Mouse (Mus musculus) intestine, postnatal 0 days (tissue): Measurements from ENCODE around the gene Dlx1. TPM values are rescaled to one million over a fixed set of nuclear protein-coding genes. Genes with fewer than 3 reads are reported as not detected.
A peak's percentile ranks its signal among the peaks of the same experiment; 100 is the strongest.

ENCODE experiments used
- ATAC-seq: fragments of 200-750 bp; cut with Nextera tagmentation; 2 replicates; pipeline ENCODE4 v1.8.0; 2017; ENCODE audit warnings: mild to moderate bottlenecking, moderate TSS enrichment, moderate library complexity
- H3K27ac ChIP-seq: fragments of 300-500 bp; sonication (generic); 2 replicates; pipeline ENCODE4 v1.5.1; 2014; ENCODE audit warnings: mild to moderate bottlenecking, low read depth, low read length, moderate library complexity
- H3K27me3 ChIP-seq: fragments of 300-500 bp; sonication (generic); replicated peaks from 2 replicates; pipeline ENCODE4 v1.6.1; 2014; ENCODE audit warnings: low read length, mixed read lengths; ENCODE audit not compliant: control insufficient read depth, insufficient read depth
- H3K36me3 ChIP-seq: fragments of 300-500 bp; sonication (generic); 2 replicates; pipeline ENCODE4 v1.6.1; 2014; ENCODE audit warnings: mild to moderate bottlenecking, moderate library complexity; ENCODE audit not compliant: control insufficient read depth, insufficient read depth
- H3K4me1 ChIP-seq: fragments of 300-500 bp; sonication (generic); replicated peaks from 2 replicates; pipeline ENCODE4 v1.6.1; 2014; ENCODE audit warnings: antibody characterized with exemption, low read length, mixed read lengths; ENCODE audit not compliant: control insufficient read depth, insufficient read depth
- H3K4me2 ChIP-seq: fragments of 300-500 bp; sonication (generic); replicated peaks from 2 replicates; pipeline ENCODE4 v1.6.1; 2014; ENCODE audit warnings: low read depth, mild to moderate bottlenecking, moderate library complexity
- H3K4me3 ChIP-seq: fragments of 300-500 bp; sonication (generic); 2 replicates; pipeline ENCODE4 v1.5.1; 2014; ENCODE audit warnings: low read depth, low read length
- H3K9ac ChIP-seq: fragments of 300-500 bp; sonication (generic); 2 replicates; pipeline ENCODE4 v1.6.1; 2014; ENCODE audit warnings: mild to moderate bottlenecking, low read depth, low read length
- H3K9me3 ChIP-seq: fragments of 300-500 bp; sonication (generic); 2 replicates; pipeline ENCODE4 v1.6.1; 2016; ENCODE audit warnings: mixed run types; ENCODE audit not compliant: control insufficient read depth
- CTCF ChIP-seq: sonication (generic); IDR thresholded peaks from 2 replicates; pipeline ENCODE4 v1.5.1; 2016; ENCODE audit warnings: low read depth, mild to moderate bottlenecking, control low read depth, antibody characterized with exemption, moderate library complexity
- WGBS: fragments of 180-500 bp; shearing (Covaris S2); extraction: QIAGEN DNeasy Blood & Tissue Kit; methylation state at CpG from one replicate; pipeline ENCODE4 v1.1.7; 2014; 5-methylcytosine and 5-hydroxymethylcytosine counted together
- polyA plus RNA-seq: library from polyadenylated mRNA; unstranded; fragments of >200 nt; fragmentation: Nextera tagmentation; extraction: Ambion mirVana; gene quantifications from 2 replicates; pipeline ENCODE4 v1.2.1, GENCODE M21; 2015

The Dlx1 gene
- polyA plus RNA-seq, 1 experiment from 2014 or later = 1.8 TPM

GRCm38 (mm10) chr2:71543948-71544347 lies 16.0 kb downstream of the Dlx1 start:
- no peak for ATAC-seq
- no peak overlapping the region for H3K4me2 ChIP-seq
- peaks cover 91% of the 10 kb centered on the region for H3K27me3 ChIP-seq
- H3K4me1 ChIP-seq = no peaks in the 10 kb centered on the region
- H3K9ac ChIP-seq = no peak overlapping the region
- H3K9me3 ChIP-seq = no peaks in the 10 kb centered on the region
- WGBS = 4% methylated on average over 20 of the region's 20 CpGs
- no peaks in the 10 kb centered on the region for H3K36me3 ChIP-seq
- no peak overlapping the region for H3K27ac ChIP-seq
- TF ChIP-seq CTCF = no peak
- H3K4me3 ChIP-seq = 0 out of 2 replicates have a peak overlapping the region, but pooled peaks have one; percentile 37

GRCm38 (mm10) chr2:71544391-71545285 lies 16.7 kb downstream of the Dlx1 start:
- ATAC-seq = no peak
- 2% methylated on average over 61 of the region's 61 CpGs for WGBS
- Histone ChIP-seq H3K36me3 (no peaks in the 10 kb centered on the region), H3K4me3 (peak overlapping the region; percentile 37), H3K4me2 (peak overlapping the region; percentile 9; the same call in 1 of the 2 replicates), H3K9me3 (no peaks in the 10 kb centered on the region), H3K27me3 (peaks cover 91% of the 10 kb centered on the region), H3K27ac (no peak overlapping the region), H3K9ac (no peak overlapping the region), H3K4me1 (no peaks in the 10 kb centered on the region)
- TF ChIP-seq CTCF = no peak

- 1% methylated on average over 32 of the region's 32 CpGs for WGBS
- no peak overlapping the region for H3K9ac ChIP-seq
- H3K36me3 ChIP-seq = no peaks in the 10 kb centered on the region
- TF ChIP-seq CTCF = no peak
- H3K4me1 ChIP-seq = no peaks in the 10 kb centered on the region
- H3K27me3 ChIP-seq = peaks cover 92% of the 10 kb centered on the region
- ATAC-seq = no peak
- no peak overlapping the region for H3K27ac ChIP-seq
- H3K9me3 ChIP-seq = no peaks in the 10 kb centered on the region
- H3K4me2 ChIP-seq = peak overlapping the region; percentile 63
- peak overlapping the region; percentile 37 for H3K4me3 ChIP-seq
Observed at GRCm38 (mm10) chr2:71545401-71545881, 17.5 kb downstream of the Dlx1 start.

- peak overlapping the region; percentile 63 for H3K4me2 ChIP-seq
- H3K27me3 ChIP-seq = peaks cover 92% of the 10 kb centered on the region
- ATAC-seq = peak; percentile 19
- TF ChIP-seq CTCF = no peak
- H3K4me1 ChIP-seq = no peaks in the 10 kb centered on the region
- no peaks in the 10 kb centered on the region for H3K36me3 ChIP-seq
- under 1% methylated on average over 55 of the region's 59 CpGs for WGBS
- H3K4me3 ChIP-seq = peak overlapping the region; percentile 37
- H3K9me3 ChIP-seq = no peaks in the 10 kb centered on the region
- H3K27ac ChIP-seq = no peak overlapping the region
- no peak overlapping the region for H3K9ac ChIP-seq
Observed at GRCm38 (mm10) chr2:71545882-71546639, 18.1 kb downstream of the Dlx1 start.

GRCm38 (mm10) chr2:71546640-71547071 lies 18.7 kb downstream of the Dlx1 start, which contains the start of gene Dlx2:
Gene Dlx2 (minus strand): TSS chr2:71546754.
- no peak for TF ChIP-seq CTCF
- no peak; the same call in 1 of the 2 replicates for ATAC-seq
- no peaks in the 10 kb centered on the region for H3K9me3 ChIP-seq
- peaks cover 92% of the 10 kb centered on the region for H3K27me3 ChIP-seq
- H3K27ac ChIP-seq = no peak within 1 kb of the TSS
- H3K4me1 ChIP-seq = no peaks in the 10 kb centered on the region
- H3K4me3 ChIP-seq = peak within 1 kb of the TSS; percentile 37
- WGBS = under 1% methylated on average over 37 of the region's 37 CpGs
- H3K9ac ChIP-seq = no peak within 1 kb of the TSS
- peak within 1 kb of the TSS; percentile 63 for H3K4me2 ChIP-seq
- H3K36me3 ChIP-seq = no peaks in the 10 kb centered on the region

GRCm38 (mm10) chr2:71547829-71548228 lies 19.9 kb downstream of the Dlx1 start:
- TF ChIP-seq CTCF = peak; percentile 87
- H3K9me3 ChIP-seq = no peaks in the 10 kb centered on the region
- no peak overlapping the region for H3K4me2 ChIP-seq
- no peak overlapping the region for H3K4me3 ChIP-seq
- no peak for ATAC-seq
- H3K36me3 ChIP-seq = no peaks in the 10 kb centered on the region
- 3% methylated on average over 8 of the region's 8 CpGs for WGBS
- H3K27me3 ChIP-seq = peaks cover 92% of the 10 kb centered on the region
- no peaks in the 10 kb centered on the region for H3K4me1 ChIP-seq
- H3K9ac ChIP-seq = no peak overlapping the region
- H3K27ac ChIP-seq = no peak overlapping the region
